Mouse (Mus musculus): Measurements from ENCODE around the gene Gsta4.
"Not testable (repeated sequence)": the region's sequence is repeated elsewhere in the genome, so short reads cannot be mapped to it uniquely, and the experiment has no call there.

Gsta4 gene

DNA sequence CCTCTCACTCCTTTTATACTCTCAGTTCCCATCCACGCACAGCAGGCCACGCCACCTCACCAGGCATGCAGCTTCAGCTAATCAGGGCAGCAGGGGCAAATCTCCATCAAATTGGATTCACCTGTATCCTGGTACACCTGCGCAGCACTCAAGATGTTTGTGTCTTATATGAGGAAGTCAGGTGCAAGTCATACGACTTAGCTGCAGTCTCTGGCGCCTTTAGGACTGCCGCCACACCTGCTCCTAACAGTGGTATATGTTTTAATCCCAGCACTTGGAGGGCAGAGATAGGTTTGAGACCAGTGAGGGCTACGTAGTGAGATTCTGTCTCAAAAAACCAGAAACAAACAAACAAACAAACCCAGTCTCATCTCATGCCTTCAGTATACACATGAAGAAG is at the start of gene Gsta4:
Gsta4 (plus strand) TSS at position 301 of the 400 bp plus-strand sequence.
- not testable (repeated sequence) for DNase-seq (ENCODE audit: low spot score in 2 of 2)

GRCm38 (mm10) chr9:78135658-78136057 is 46.9 kb upstream of the Gsta4 start:
- DNase-seq (ENCODE audit: low spot score in 2 of 2), result no peak

- no peak for DNase-seq (ENCODE audit: low spot score in 2 of 2)
Measured at GRCm38 (mm10) chr9:78138044-78138676, 44.4 kb upstream of the Gsta4 start.

DNA sequence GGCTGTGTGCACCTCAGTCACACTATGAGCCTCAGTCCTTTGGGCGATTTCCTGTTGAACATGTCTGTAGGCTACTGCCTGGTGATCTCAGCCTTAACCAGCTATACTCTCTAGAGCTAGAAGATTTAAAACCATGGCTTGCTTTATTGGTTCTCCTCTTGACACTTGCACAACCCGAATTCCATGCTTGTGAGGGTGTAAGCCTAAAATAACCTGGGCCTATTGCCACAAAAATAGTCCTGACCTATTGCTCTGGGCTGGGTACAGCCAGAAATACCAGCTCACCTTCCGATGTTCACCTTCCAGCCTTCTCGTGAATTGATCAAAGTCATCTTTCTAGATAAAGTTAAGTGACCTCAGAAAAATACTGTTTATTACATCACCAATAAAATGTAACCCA is 43.1 kb upstream of the Gsta4 start:
- no peak for DNase-seq (ENCODE audit: low spot score in 2 of 2)

- no peak for DNase-seq (ENCODE audit: low spot score in 2 of 2)
Measured at GRCm38 (mm10) chr9:78146099-78146498, 36.5 kb upstream of the Gsta4 start.

DNA sequence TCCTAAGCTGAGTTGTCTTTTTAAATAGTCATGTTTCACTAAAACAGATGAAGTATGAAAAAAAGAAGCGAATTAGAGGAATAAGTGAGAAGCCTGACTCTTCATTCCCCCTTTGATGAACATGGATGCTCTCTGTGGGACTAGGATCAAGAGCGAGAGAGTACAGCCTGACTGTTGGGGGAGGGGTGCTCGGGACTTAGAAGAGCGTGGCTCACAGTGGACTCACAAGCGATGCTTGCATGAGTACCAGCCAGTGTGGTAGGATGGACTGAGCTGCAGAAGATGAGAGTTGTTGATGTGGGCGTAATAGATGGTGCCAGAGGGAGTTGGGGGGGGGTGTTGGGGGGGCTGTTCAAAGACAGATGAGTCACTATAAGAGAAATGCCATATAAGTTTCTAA is 35.9 kb upstream of the Gsta4 start:
- DNase-seq (ENCODE audit: low spot score in 2 of 2), result no peak

DNA sequence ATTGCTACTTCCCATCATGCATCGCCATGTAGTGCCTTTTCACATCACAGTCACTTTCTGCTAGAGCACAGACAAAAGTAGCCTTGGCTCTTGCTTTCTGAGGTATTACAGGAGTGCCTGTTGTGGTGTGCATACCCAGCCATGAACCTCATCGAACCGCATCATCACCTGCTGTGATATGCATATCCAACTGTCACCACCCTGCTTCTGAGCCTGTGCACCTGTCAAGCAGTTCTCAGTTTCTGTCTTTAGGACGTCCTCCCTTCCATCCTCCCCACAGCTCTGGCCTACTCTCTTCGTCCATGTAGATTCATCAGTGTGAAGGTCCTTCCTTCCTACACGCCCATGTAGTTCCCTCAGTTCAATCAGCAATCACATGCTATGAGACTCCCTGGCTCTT is 34.4 kb upstream of the Gsta4 start:
- DNase-seq (ENCODE audit: low spot score in 2 of 2), result no peak

- not testable (repeated sequence) for DNase-seq (ENCODE audit: low spot score in 2 of 2)
Measured at GRCm38 (mm10) chr9:78149770-78150169, 32.8 kb upstream of the Gsta4 start.

DNA sequence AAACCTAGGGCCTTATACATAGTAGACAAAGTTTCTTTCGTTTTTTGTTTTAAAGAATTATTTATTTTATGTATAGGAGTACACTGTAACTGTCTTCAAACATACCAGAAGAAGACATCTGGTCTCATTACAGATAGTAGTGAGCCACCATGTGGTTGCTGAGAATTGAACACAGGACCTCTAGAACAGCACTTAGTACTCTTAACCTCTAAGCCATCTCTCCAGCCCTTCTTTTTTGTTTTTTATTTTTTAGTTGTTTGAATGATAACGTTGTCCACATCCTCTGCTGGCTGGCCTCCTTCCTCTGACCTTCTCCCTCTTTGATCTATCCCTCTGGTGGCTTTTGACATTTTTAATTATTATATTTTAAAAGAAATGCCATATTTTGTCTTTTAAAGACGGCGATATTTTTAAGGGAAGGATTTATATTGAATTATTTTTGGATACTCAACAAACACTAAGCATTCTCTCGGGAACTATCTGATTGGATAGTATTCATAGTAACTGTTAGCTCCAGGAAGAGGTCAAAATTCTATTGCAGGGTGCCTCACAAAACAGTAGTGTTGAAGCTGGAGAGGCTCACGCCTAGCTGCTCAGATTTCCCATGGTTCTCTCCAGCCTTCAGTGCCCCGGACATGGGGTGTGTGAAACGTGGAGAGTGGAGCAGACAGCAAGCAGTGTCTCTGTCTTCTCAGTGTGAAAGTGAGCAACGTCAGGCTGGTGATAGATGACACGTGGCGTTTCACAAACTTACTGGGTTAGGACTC is 28.2 kb upstream of the Gsta4 start:
- no peak for DNase-seq (ENCODE audit: low spot score in 2 of 2)

DNA sequence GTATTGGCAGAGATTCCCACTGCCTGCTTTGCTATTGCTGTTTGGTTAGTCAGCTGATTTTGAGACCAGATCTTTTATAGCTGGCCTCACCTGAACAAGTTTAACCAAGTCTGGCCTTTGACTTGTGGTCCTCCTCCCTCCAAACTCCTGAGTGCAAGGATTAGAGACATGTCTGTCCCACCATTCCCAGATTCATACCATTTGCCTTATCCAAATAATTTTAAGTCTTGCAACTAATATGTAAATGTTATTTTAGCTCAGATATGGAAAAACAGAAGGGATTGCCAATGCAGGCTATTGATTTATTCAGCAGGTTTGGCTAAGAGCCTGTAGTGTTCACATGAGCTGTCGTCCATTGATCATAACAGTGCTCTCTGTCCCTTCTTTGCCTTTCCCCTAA is 25.4 kb upstream of the Gsta4 start:
- DNase-seq (ENCODE audit: low spot score in 2 of 2), result no peak

- no peak for DNase-seq (ENCODE audit: low spot score in 2 of 2)
Measured at GRCm38 (mm10) chr9:78163291-78163690, 19.3 kb upstream of the Gsta4 start.

GRCm38 (mm10) chr9:78164741-78165140 is 17.8 kb upstream of the Gsta4 start:
- no peak for DNase-seq (ENCODE audit: low spot score in 2 of 2)

GRCm38 (mm10) chr9:78165454-78165853 is 17.1 kb upstream of the Gsta4 start:
- DNase-seq (ENCODE audit: low spot score in 2 of 2), result no peak

DNA sequence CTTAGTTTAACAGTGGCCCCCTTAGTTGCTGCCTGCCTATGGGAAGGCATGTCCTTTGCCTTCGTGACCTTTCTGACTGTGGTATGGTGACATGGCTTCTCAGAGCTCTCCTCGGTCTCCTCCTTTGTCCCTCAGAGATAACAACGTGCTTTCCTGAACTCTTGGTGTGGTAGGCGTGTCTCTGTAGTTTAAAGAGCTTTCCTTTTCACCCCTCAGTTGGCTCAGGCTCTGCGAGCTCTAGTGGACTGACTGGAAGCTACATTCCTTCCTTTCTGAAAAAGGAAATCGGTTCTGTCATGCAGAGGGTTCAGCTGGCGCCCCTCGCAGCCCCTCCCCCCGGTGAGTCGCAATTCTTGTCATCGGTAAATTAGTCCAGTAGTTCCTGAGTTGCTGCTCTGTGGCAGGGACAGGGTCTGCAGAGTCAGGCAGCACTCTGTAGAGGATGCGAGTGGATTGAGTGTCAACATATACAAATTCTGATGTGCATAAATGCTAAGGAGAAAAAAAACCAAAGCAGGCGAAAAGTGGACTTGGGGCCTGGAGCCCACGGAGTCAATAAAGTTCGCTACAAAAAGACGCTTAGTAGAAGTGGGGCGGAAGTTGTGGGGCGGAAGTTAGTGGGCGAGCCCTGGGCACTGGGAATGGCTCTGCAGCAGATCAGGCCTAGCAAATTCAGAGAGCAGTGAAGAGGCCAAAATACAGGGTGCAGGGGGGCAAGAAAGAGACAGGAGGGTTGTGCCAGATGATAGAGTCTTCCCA is 15.7 kb upstream of the Gsta4 start:
- DNase-seq (ENCODE audit: low spot score in 2 of 2), result no peak

GRCm38 (mm10) chr9:78167453-78167969 is 15.1 kb upstream of the Gsta4 start:
- no peak for DNase-seq (ENCODE audit: low spot score in 2 of 2)

GRCm38 (mm10) chr9:78168864-78169263 is 13.7 kb upstream of the Gsta4 start:
- DNase-seq (ENCODE audit: low spot score in 2 of 2), result no peak

GRCm38 (mm10) chr9:78174016-78174415 is 8.6 kb upstream of the Gsta4 start:
- no peak for DNase-seq (ENCODE audit: low spot score in 2 of 2)

GRCm38 (mm10) chr9:78174925-78175276 is 7.7 kb upstream of the Gsta4 start:
- DNase-seq (ENCODE audit: low spot score in 2 of 2), result not testable (repeated sequence)

GRCm38 (mm10) chr9:78175277-78176200 is 7.0 kb upstream of the Gsta4 start:
- peak; percentile 90 to 96 for DNase-seq (ENCODE audit: low spot score in 2 of 2)

DNA sequence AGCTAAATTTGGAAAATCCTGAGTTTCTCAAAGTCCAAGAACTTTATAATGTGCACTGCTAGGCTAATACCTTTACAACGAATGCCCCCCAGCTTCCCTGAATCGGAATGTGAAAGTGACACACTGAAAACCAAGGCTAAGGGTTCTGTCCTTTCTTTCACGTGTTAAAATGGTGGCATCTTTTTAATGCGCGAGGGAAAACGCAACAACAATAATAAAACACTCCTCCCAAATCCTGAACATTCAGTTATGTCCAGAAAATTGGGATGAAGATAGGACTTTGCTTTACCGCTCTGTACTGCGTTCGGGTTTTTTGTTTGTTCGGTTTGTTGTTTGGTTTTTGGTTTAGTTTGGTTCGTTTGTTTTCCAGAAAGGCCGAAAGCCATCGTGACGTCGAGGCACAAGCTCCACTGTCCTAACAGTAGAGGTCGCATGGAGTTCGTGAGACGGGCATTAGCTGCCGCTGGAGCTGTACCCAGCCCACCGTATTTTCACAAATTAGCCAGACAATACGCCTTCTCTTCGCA is 6.3 kb upstream of the Gsta4 start:
- peak in 1 of 2 experiments; percentile 60 for DNase-seq (ENCODE audit: low spot score in 2 of 2)

- no peak for DNase-seq (ENCODE audit: low spot score in 2 of 2)
Measured at GRCm38 (mm10) chr9:78176831-78177230, 5.7 kb upstream of the Gsta4 start.

Data from cerebellum, postnatal 4 days (tissue).